Mouse (Mus musculus): ENCODE results near the gene Ncoa4. TPM values are rescaled to one million over a fixed set of nuclear protein-coding genes. Genes with fewer than 3 reads are reported as not detected.

Ncoa4 gene
- polyA plus RNA-seq, 1 experiment from 2014 or later, result 92.7 TPM

DNA sequence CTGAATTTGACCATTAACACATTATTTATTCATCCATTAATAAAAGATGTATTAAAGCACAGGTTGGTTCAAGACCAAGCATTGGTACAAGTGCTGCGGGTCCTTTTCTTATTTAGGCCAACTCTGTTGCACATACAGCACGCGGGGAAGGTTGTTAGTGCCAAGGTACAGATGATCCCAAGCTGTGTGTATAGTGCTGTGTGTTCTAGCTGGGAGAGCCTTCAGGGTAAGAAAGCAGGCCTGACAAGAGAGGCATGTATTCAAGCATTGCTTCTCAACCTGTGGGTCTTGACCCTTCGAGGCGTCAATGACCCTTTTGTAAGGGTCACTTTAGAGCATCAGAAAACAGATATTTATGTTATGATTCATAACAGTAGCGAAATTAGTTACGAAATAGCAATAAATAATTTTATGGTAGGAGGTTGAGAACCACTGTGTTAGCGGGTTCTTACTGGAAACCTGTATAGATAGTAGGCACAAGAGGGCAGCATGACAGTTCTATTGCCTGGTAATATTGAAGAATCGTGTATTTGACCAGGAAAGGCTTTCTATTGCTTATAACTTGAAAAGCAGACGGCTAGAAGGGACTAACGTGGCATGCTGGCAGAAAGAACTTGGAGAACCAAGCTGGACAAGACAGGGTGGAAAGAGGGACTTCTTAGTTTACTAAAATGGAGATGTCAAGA lies 3.7 kb downstream of the Ncoa4 start:
- 90% methylated on average over 11 of the region's 11 CpGs for whole genome bisulfite sequencing
- no peak overlapping the region for H3K9ac ChIP-seq (replicated peaks; ENCODE audit: low read length)
- no peak overlapping the region for H3K4me2 ChIP-seq (ENCODE audit: low read depth, low read length)
- ATAC-seq (replicated peaks; ENCODE audit: insufficient number of reproducible peaks, low FRiP score, low TSS enrichment, low read depth) (no peak), DNase-seq (ENCODE audit: low spot score) (no peak)
- H3K4me1 ChIP-seq (ENCODE audit: control insufficient read depth, insufficient read depth, low read length), result 0 out of 2 replicates have a peak, but pooled peaks cover 2% of the 10 kb centered on the region
- H3K36me3 ChIP-seq (replicated peaks; ENCODE audit: control insufficient read depth, insufficient read depth, low read depth, low read length), result no peaks in the 10 kb centered on the region
- no peaks in the 10 kb centered on the region for H3K27me3 ChIP-seq (ENCODE audit: control insufficient read depth, insufficient read depth, low read length)
- H3K9me3 ChIP-seq (replicated peaks; ENCODE audit: control insufficient read depth, low read length), result no peaks in the 10 kb centered on the region
- H3K4me3 ChIP-seq (ENCODE audit: low read depth, low read length), result no peak overlapping the region
- no peak overlapping the region for H3K27ac ChIP-seq (replicated peaks; ENCODE audit: low read depth, low read length)

DNA sequence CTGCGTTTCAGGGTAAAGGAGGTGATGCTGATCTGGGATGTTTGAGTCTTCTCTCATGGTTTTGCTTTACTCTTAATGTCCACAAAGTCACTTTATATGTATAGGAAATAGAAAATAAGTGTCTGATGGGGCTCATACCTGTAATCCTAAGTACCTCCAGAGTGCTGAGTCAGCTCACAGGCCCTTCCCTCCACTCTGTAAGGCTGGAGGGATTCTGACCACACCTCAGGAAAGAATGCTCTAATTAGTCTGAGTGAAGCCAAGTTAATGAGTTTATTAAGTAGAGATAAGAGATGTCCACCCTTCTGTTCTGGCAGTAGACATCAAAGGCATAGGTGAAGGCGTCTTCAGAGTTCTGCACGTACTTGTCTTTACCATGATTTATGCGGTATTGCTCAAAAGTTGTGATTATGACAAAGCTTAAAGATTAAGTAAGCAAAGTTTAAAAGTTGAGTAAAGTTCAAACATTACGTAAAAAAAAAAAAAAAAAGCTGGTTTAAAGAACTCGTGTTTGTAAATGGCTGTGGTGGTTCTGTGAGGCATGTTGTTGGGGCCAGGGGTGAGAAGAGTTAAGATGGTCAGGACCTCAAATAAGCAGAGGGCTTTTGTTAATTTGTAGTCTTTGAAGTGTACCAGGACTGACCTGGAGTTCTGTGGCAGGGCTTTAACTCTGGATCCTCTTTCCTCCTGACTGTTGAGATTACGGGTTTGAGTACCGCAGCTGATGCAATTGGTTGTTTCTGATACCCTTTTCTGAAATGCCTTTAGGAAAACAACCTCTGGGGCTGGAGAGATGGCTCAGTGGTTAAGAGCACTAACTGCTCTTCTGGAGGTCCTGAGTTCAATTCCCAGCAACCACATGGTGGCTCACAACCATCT lies 4.7 kb downstream of the Ncoa4 start:
- no peaks in the 10 kb centered on the region for H3K27me3 ChIP-seq (ENCODE audit: control insufficient read depth, insufficient read depth, low read length)
- no peak overlapping the region for H3K27ac ChIP-seq (replicated peaks; ENCODE audit: low read depth, low read length)
- 0 out of 2 replicates have a peak, but pooled peaks cover 2% of the 10 kb centered on the region for H3K4me1 ChIP-seq (ENCODE audit: control insufficient read depth, insufficient read depth, low read length)
- 76% methylated on average over 8 of the region's 8 CpGs for WGBS
- no peaks in the 10 kb centered on the region for H3K36me3 ChIP-seq (replicated peaks; ENCODE audit: control insufficient read depth, insufficient read depth, low read depth, low read length)
- no peak for ATAC-seq (replicated peaks; ENCODE audit: insufficient number of reproducible peaks, low FRiP score, low TSS enrichment, low read depth)
- H3K9me3 ChIP-seq (replicated peaks; ENCODE audit: control insufficient read depth, low read length), result no peaks in the 10 kb centered on the region
- H3K4me2 ChIP-seq (ENCODE audit: low read depth, low read length), result no peak overlapping the region
- H3K4me3 ChIP-seq (ENCODE audit: low read depth, low read length), result no peak overlapping the region
- DNase-seq (ENCODE audit: low spot score), result no peak
- no peak overlapping the region for H3K9ac ChIP-seq (replicated peaks; ENCODE audit: low read length)

DNA sequence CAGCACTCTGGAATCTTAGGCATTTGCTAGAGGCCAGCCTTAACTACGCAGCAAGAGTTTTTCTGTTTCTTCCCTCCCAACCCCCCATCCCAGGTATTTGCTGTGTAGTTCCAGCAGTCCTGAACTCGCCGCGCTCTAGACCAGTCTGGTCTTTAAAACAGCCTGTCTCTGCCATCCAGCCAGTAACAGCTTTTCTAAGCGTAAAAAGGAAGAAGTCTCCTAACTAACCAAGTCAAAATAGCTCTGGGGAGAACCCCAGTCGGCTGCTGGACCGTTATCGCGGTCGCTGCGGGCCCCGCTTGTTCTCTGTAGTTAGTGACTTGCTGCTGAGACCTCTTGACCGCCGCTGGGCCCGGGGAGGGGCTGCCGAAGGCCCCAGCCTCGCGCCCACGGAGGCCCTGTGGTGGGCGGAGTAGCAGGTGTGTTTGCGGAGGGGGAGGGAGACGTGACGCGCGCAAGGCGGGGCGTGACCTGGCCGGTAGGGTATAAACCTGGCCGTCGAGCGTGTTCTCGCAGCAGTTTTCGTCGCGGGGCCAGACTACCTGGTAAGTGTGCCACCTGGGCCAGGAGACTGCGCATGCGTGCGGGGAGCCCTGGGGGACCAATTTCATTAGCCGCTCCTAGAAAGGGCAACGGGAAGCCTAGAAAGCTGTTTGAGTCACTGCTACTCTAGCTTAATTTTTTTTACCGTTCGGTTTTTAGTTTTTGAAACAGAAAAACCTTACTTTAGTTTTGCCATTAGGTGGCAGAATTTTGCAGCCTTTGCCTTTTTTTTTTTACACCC lies 5.8 kb downstream of the Ncoa4 start:
- ATAC-seq (replicated peaks; ENCODE audit: insufficient number of reproducible peaks, low FRiP score, low TSS enrichment, low read depth) (peak; percentile 72), DNase-seq (ENCODE audit: low spot score) (peak; percentile 72)
- Histone ChIP-seq H3K4me2 (ENCODE audit: low read depth, low read length) (peak overlapping the region; percentile 61), H3K27me3 (ENCODE audit: control insufficient read depth, insufficient read depth, low read length) (no peaks in the 10 kb centered on the region), H3K27ac (replicated peaks; ENCODE audit: low read depth, low read length) (0 out of 2 replicates have a peak overlapping the region, but pooled peaks have one; percentile 35), H3K4me3 (ENCODE audit: low read depth, low read length) (peak overlapping the region; percentile 38), H3K36me3 (replicated peaks; ENCODE audit: control insufficient read depth, insufficient read depth, low read depth, low read length) (no peaks in the 10 kb centered on the region), H3K9me3 (replicated peaks; ENCODE audit: control insufficient read depth, low read length) (no peaks in the 10 kb centered on the region), H3K4me1 (ENCODE audit: control insufficient read depth, insufficient read depth, low read length) (0 out of 2 replicates have a peak, but pooled peaks cover 2% of the 10 kb centered on the region), H3K9ac (replicated peaks; ENCODE audit: low read length) (peak overlapping the region; percentile 13)
- WGBS, result under 1% methylated on average over 42 of the region's 42 CpGs

- 68% methylated on average over 2 of the region's 2 CpGs for WGBS
- H3K27me3 ChIP-seq (ENCODE audit: control insufficient read depth, insufficient read depth, low read length), result no peaks in the 10 kb centered on the region
- peak overlapping the region; percentile 61; the same call in 1 of the 2 replicates for H3K4me2 ChIP-seq (ENCODE audit: low read depth, low read length)
- peak; percentile 4 for DNase-seq (ENCODE audit: low spot score)
- H3K4me3 ChIP-seq (ENCODE audit: low read depth, low read length), result no peak overlapping the region; the same call in 1 of the 2 replicates
- no peaks in the 10 kb centered on the region for H3K9me3 ChIP-seq (replicated peaks; ENCODE audit: control insufficient read depth, low read length)
- ATAC-seq (replicated peaks; ENCODE audit: insufficient number of reproducible peaks, low FRiP score, low TSS enrichment, low read depth), result no peak
- no peaks in the 10 kb centered on the region for H3K36me3 ChIP-seq (replicated peaks; ENCODE audit: control insufficient read depth, insufficient read depth, low read depth, low read length)
- no peak overlapping the region for H3K9ac ChIP-seq (replicated peaks; ENCODE audit: low read length)
- H3K4me1 ChIP-seq (ENCODE audit: control insufficient read depth, insufficient read depth, low read length), result no peaks in the 10 kb centered on the region
- no peak overlapping the region for H3K27ac ChIP-seq (replicated peaks; ENCODE audit: low read depth, low read length)
Measured at GRCm38 (mm10) chr14:32166062-32166441, 6.4 kb downstream of the Ncoa4 start.

- no peak overlapping the region for H3K4me2 ChIP-seq (ENCODE audit: low read depth, low read length)
- 80% methylated on average over 1 of the region's 1 CpGs for WGBS
- DNase-seq (ENCODE audit: low spot score), result no peak
Measured at GRCm38 (mm10) chr14:32166840-32167239, 7.2 kb downstream of the Ncoa4 start.

GRCm38 (mm10) chr14:32167326-32167725 lies 7.7 kb downstream of the Ncoa4 start:
- no peak for ATAC-seq (replicated peaks; ENCODE audit: insufficient number of reproducible peaks, low FRiP score, low TSS enrichment, low read depth)
- Histone ChIP-seq H3K9ac (replicated peaks; ENCODE audit: low read length) (no peak overlapping the region), H3K9me3 (replicated peaks; ENCODE audit: control insufficient read depth, low read length) (no peaks in the 10 kb centered on the region), H3K27me3 (ENCODE audit: control insufficient read depth, insufficient read depth, low read length) (no peaks in the 10 kb centered on the region), H3K4me2 (ENCODE audit: low read depth, low read length) (no peak overlapping the region), H3K27ac (replicated peaks; ENCODE audit: low read depth, low read length) (no peak overlapping the region), H3K4me3 (ENCODE audit: low read depth, low read length) (no peak overlapping the region), H3K36me3 (replicated peaks; ENCODE audit: control insufficient read depth, insufficient read depth, low read depth, low read length) (no peaks in the 10 kb centered on the region), H3K4me1 (ENCODE audit: control insufficient read depth, insufficient read depth, low read length) (no peaks in the 10 kb centered on the region)
- no peak for DNase-seq (ENCODE audit: low spot score)
- 91% methylated on average over 5 of the region's 5 CpGs for WGBS

More at GRCm38 (mm10) chr14:32166840-32167239, 7.2 kb downstream of the Ncoa4 start:
- no peak overlapping the region for H3K4me3 ChIP-seq (ENCODE audit: low read depth, low read length)
- no peak overlapping the region for H3K27ac ChIP-seq (replicated peaks; ENCODE audit: low read depth, low read length)
- no peaks in the 10 kb centered on the region for H3K27me3 ChIP-seq (ENCODE audit: control insufficient read depth, insufficient read depth, low read length)
- no peaks in the 10 kb centered on the region for H3K36me3 ChIP-seq (replicated peaks; ENCODE audit: control insufficient read depth, insufficient read depth, low read depth, low read length)
- no peaks in the 10 kb centered on the region for H3K4me1 ChIP-seq (ENCODE audit: control insufficient read depth, insufficient read depth, low read length)
- no peaks in the 10 kb centered on the region for H3K9me3 ChIP-seq (replicated peaks; ENCODE audit: control insufficient read depth, low read length)
- ATAC-seq (replicated peaks; ENCODE audit: insufficient number of reproducible peaks, low FRiP score, low TSS enrichment, low read depth), result no peak
- no peak overlapping the region for H3K9ac ChIP-seq (replicated peaks; ENCODE audit: low read length)

- no peaks in the 10 kb centered on the region for H3K27me3 ChIP-seq (ENCODE audit: control insufficient read depth, insufficient read depth, low read length)
- WGBS, result 79% methylated on average over 3 of the region's 3 CpGs
- no peaks in the 10 kb centered on the region for H3K9me3 ChIP-seq (replicated peaks; ENCODE audit: control insufficient read depth, low read length)
- no peak overlapping the region for H3K4me2 ChIP-seq (ENCODE audit: low read depth, low read length)
- ATAC-seq (replicated peaks; ENCODE audit: insufficient number of reproducible peaks, low FRiP score, low TSS enrichment, low read depth) (no peak), DNase-seq (ENCODE audit: low spot score) (no peak)
- H3K9ac ChIP-seq (replicated peaks; ENCODE audit: low read length), result no peak overlapping the region
- H3K4me1 ChIP-seq (ENCODE audit: control insufficient read depth, insufficient read depth, low read length), result no peaks in the 10 kb centered on the region
- no peak overlapping the region for H3K4me3 ChIP-seq (ENCODE audit: low read depth, low read length)
- H3K36me3 ChIP-seq (replicated peaks; ENCODE audit: control insufficient read depth, insufficient read depth, low read depth, low read length), result no peaks in the 10 kb centered on the region
- no peak overlapping the region for H3K27ac ChIP-seq (replicated peaks; ENCODE audit: low read depth, low read length)
Measured at GRCm38 (mm10) chr14:32168653-32169231, 9.1 kb downstream of the Ncoa4 start.
